In genomic region chr11:7427771-7428170, GRCm38 (mm10) we compare ENCODE assay signal across 24 mouse cellular contexts.
DNase-seq lines count a peak whose midpoint lies in the region; ATAC-seq and TF ChIP-seq lines count a peak whose summit lies in the region.
"Had no signal": no experiment of that assay in that cellular context is flagged by ENCODE, and none has a peak within 500 bp of the region (broad histone marks: within the 10 kb centered on the region; RNA-seq: fewer than 3 reads in every experiment).

No protein-coding gene starts in this region.

- 57% methylated on average over 4 of the region's 4 CpGs for WGBS in lung, embryonic 14.5 days

- no peaks in the 10 kb centered on the region for H3K36me3 ChIP-seq in lung, embryonic 14.5 days (ENCODE audit: insufficient read depth)
- H3K36me3 ChIP-seq: embryonic facial prominence, embryonic 10.5 days; embryonic facial prominence, embryonic 12.5 days; forebrain, embryonic 15.5 days; G1E had no signal

- H3K9me3 ChIP-seq in lung, embryonic 14.5 days (ENCODE audit: low read depth, low read length) = no peaks in the 10 kb centered on the region
- H3K9me3 ChIP-seq: embryonic facial prominence, embryonic 10.5 days; embryonic facial prominence, embryonic 12.5 days; forebrain, embryonic 13.5 days; forebrain, embryonic 15.5 days had no signal

- no peaks in the 10 kb centered on the region for H3K27me3 ChIP-seq in lung, embryonic 14.5 days (ENCODE audit: insufficient read depth, low read length)
- H3K27me3 ChIP-seq: CH12.LX; embryonic facial prominence, embryonic 12.5 days; forebrain, embryonic 13.5 days; forebrain, embryonic 15.5 days; Patski had no signal

- peak; percentile 74 for DNase-seq in heart, adult 11 months
- no peak for DNase-seq in heart, adult 8-10 months (ENCODE audit: low spot score)
- DNase-seq in lung, embryonic 14.5 days = peak; percentile 57
- DNase-seq in lung, postnatal 36 days = no peak
- DNase-seq in lung, postnatal 10 days = peak; percentile 10
- DNase-seq in lung, adult 18-20 months = no peak
- DNase-seq: adrenal gland, adult 8-10 months; adrenal gland, postnatal 14 days; adrenal gland, postnatal 36 days; B cell, adult 2 months; cerebellum, adult 11-12 months; cerebellum, adult 2 months; cerebellum, adult 9-10 months; cerebellum, postnatal 10 days; cerebellum, postnatal 25 days had no signal

- no peak overlapping the region for H3K4me2 ChIP-seq in lung, embryonic 14.5 days
- H3K4me2 ChIP-seq: embryonic facial prominence, embryonic 12.5 days; forebrain, embryonic 13.5 days; forebrain, embryonic 15.5 days had no signal

- H3K4me3 ChIP-seq in lung, embryonic 14.5 days (ENCODE audit: low read depth, low read length) = no peak overlapping the region
- H3K4me3 ChIP-seq: embryonic facial prominence, embryonic 10.5 days; embryonic facial prominence, embryonic 12.5 days; forebrain, embryonic 13.5 days; forebrain, embryonic 15.5 days had no signal

- no peak for TF ChIP-seq CTCF in lung, embryonic 14.5 days (IDR thresholded peaks at IDR 0.05; ENCODE audit: low read depth)

- no peaks in the 10 kb centered on the region for H3K4me1 ChIP-seq in lung, embryonic 14.5 days (ENCODE audit: insufficient read depth)

- no peak overlapping the region for H3K27ac ChIP-seq in lung, embryonic 14.5 days (ENCODE audit: low read depth)
- H3K27ac ChIP-seq: embryonic facial prominence, embryonic 10.5 days; embryonic facial prominence, embryonic 12.5 days; forebrain, embryonic 13.5 days; forebrain, embryonic 15.5 days had no signal

- no peak overlapping the region for H3K9ac ChIP-seq in lung, embryonic 14.5 days
- H3K9ac ChIP-seq: embryonic facial prominence, embryonic 12.5 days; forebrain, embryonic 13.5 days; forebrain, embryonic 15.5 days had no signal

- ATAC-seq in lung, embryonic 14.5 days (ENCODE audit: insufficient read depth) = no peak
- ATAC-seq: activated CD4-positive, CD25-positive, alpha-beta regulatory T cell, adult 4 months; CD4-positive, CD25-positive, alpha-beta regulatory T cell, adult 4 months; forebrain, embryonic 13.5 days; forebrain, embryonic 15.5 days; Patski had no signal

Comparison
In these comparisons a context has a peak if more than half of its experiments do, and no peak if none do; other contexts are left out.
1. DNase-seq: peak in heart, adult 11 months (single experiment), lung, embryonic 14.5 days (single experiment) and lung, postnatal 10 days (single experiment); none in heart, adult 8-10 months (single experiment), lung, postnatal 36 days (single experiment) and lung, adult 18-20 months (0 of 2).